In genomic region chr6:35133246-35133578, GRCm38 (mm10) we compare ENCODE assay signal across 8 mouse cellular contexts. TPM values are rescaled to one million over a fixed set of nuclear protein-coding genes. Genes with fewer than 3 reads are reported as not detected.
DNase-seq lines count a peak whose midpoint lies in the region; ATAC-seq and TF ChIP-seq lines count a peak whose summit lies in the region.

No protein-coding gene starts in this region.

- peak overlapping the region; percentile 92 for H3K27ac ChIP-seq in heart, embryonic 13.5 days (replicated peaks)
- peak overlapping the region; percentile 93 for H3K27ac ChIP-seq in hindbrain, embryonic 13.5 days
- peak overlapping the region; percentile 90 for H3K27ac ChIP-seq in midbrain, embryonic 10.5 days (replicated peaks)

- POLR2A ChIA-PET in Patski (lab: Charles Lee) = no interaction called here

- H3K4me1 ChIP-seq in heart, embryonic 13.5 days = peaks cover 25% of the 10 kb centered on the region
- peaks cover 26% of the 10 kb centered on the region for H3K4me1 ChIP-seq in hindbrain, embryonic 13.5 days (replicated peaks)
- H3K4me1 ChIP-seq in midbrain, embryonic 10.5 days = peaks cover 28% of the 10 kb centered on the region

- no peak for TF ChIP-seq CTCF in Patski (IDR thresholded peaks at IDR 0.05)

- 0% methylated on average over 20 of the region's 25 CpGs for WGBS in heart, embryonic 13.5 days
- WGBS in hindbrain, embryonic 13.5 days = 1% methylated on average over 22 of the region's 25 CpGs
- WGBS in midbrain, embryonic 10.5 days = under 1% methylated on average over 22 of the region's 25 CpGs

- no peaks in the 10 kb centered on the region for H3K36me3 ChIP-seq in heart, embryonic 13.5 days
- no peaks in the 10 kb centered on the region for H3K36me3 ChIP-seq in hindbrain, embryonic 13.5 days
- H3K36me3 ChIP-seq in midbrain, embryonic 10.5 days = no peaks in the 10 kb centered on the region

- H3K4me3 ChIP-seq in heart, embryonic 13.5 days = peak overlapping the region; percentile 89
- H3K4me3 ChIP-seq in hindbrain, embryonic 13.5 days = peak overlapping the region; percentile 88
- H3K4me3 ChIP-seq in midbrain, embryonic 10.5 days = peak overlapping the region; percentile 89

- peak; percentile 86 for ATAC-seq in heart, embryonic 13.5 days (ENCODE audit: extremely low read depth, insufficient number of reproducible peaks, low FRiP score, low TSS enrichment)
- ATAC-seq in Patski = peak; percentile 44
- ATAC-seq in hindbrain, embryonic 13.5 days (ENCODE audit: low FRiP score) = peak; percentile 93

- peak overlapping the region; percentile 98 for H3K4me2 ChIP-seq in heart, embryonic 13.5 days
- H3K4me2 ChIP-seq in hindbrain, embryonic 13.5 days = peak overlapping the region; percentile 91

- H3K9me3 ChIP-seq in heart, embryonic 13.5 days = no peaks in the 10 kb centered on the region
- H3K9me3 ChIP-seq in hindbrain, embryonic 13.5 days = no peaks in the 10 kb centered on the region
- no peaks in the 10 kb centered on the region for H3K9me3 ChIP-seq in midbrain, embryonic 10.5 days (replicated peaks)

- in situ Hi-C loops in Patski (cut with MboI; ENCODE audit: low pct_unique_long_range_greater_than_20kb) = no loop called here

- peak overlapping the region; percentile 95 for H3K9ac ChIP-seq in heart, embryonic 13.5 days
- peak overlapping the region; percentile 94 for H3K9ac ChIP-seq in hindbrain, embryonic 13.5 days

- DNase-seq in heart, postnatal 14 days = no peak
- no peak for DNase-seq in Patski (ENCODE audit: low read depth, low spot score)
- DNase-seq in midbrain, embryonic 10.5 days (ENCODE audit: low spot score) = no peak
- DNase-seq in left cerebral cortex, postnatal 36 days (ENCODE audit: low spot score in 2 of 2) = no peak
- DNase-seq in thymus, postnatal 36 days = no peak
- no peak for DNase-seq in B cell, adult 2 months

- intact Hi-C loops in heart, postnatal 14 days (cut with DNase I) = loop anchor here (5.0 kb wide), 1 partner anchor 44 kb away; the partner anchor contains the start of gene Nup205
- intact Hi-C loops in left cerebral cortex, postnatal 36 days (cut with DNase I) = loop anchor here (2.0 kb wide), 2 partner anchors 44 to 134 kb away; partner anchors contain the start of gene Nup205

- CTCF ChIA-PET in Patski (lab: Charles Lee) = no interaction called here

- no peaks in the 10 kb centered on the region for H3K27me3 ChIP-seq in heart, embryonic 13.5 days (replicated peaks)
- H3K27me3 ChIP-seq in Patski = no peaks in the 10 kb centered on the region
- no peaks in the 10 kb centered on the region for H3K27me3 ChIP-seq in hindbrain, embryonic 13.5 days
- no peaks in the 10 kb centered on the region for H3K27me3 ChIP-seq in midbrain, embryonic 10.5 days (ENCODE audit: low read depth, poor library complexity, severe bottlenecking)

RNA-seq across cellular contexts. Expression of gene Cnot4, which starts 0.3 kb away (rescaled TPM):
- 15.5 and 20.1 TPM in 2 replicates for polyA plus RNA-seq in heart, embryonic 13.5 days (2015; fragmentation: Nextera tagmentation; extraction: Ambion mirVana)
- 10 to 100 TPM; 22.6 to 22.8 TPM for total RNA-seq in heart, postnatal 14 days (2021)
- 19.5 TPM for polyA plus RNA-seq in Patski (2021)
- 36.3 and 37.6 TPM in 2 replicates for polyA plus RNA-seq in hindbrain, embryonic 13.5 days (2015; fragmentation: Nextera tagmentation; extraction: Ambion mirVana)
- polyA plus RNA-seq in midbrain, embryonic 10.5 days (2016; fragmentation: Nextera tagmentation; extraction: Ambion mirVana) = 25.1 and 26.1 TPM in 2 replicates
- 10 to 100 TPM; 36.2 to 43.0 TPM for total RNA-seq in left cerebral cortex, postnatal 36 days (2021)

RNA-seq across cellular contexts. Expression of gene Nup205, which starts 44.0 kb away (rescaled TPM):
- polyA plus RNA-seq in heart, embryonic 13.5 days (2015; fragmentation: Nextera tagmentation; extraction: Ambion mirVana) = 23.3 and 23.4 TPM in 2 replicates
- total RNA-seq in heart, postnatal 14 days (2021) = 10 to 100 TPM; 13.6 to 16.9 TPM
- polyA plus RNA-seq in Patski (2021) = 43.6 TPM
- 24.3 and 24.7 TPM in 2 replicates for polyA plus RNA-seq in hindbrain, embryonic 13.5 days (2015; fragmentation: Nextera tagmentation; extraction: Ambion mirVana)
- 50.6 and 50.7 TPM in 2 replicates for polyA plus RNA-seq in midbrain, embryonic 10.5 days (2016; fragmentation: Nextera tagmentation; extraction: Ambion mirVana)
- 10 to 100 TPM; 18.8 to 26.7 TPM for total RNA-seq in left cerebral cortex, postnatal 36 days (2021)
